Mouse (Mus musculus): ENCODE data around the gene Zfp974.
"Not testable (repeated sequence)": the region's sequence is repeated elsewhere in the genome, so short reads cannot be mapped to it uniquely, and the experiment has no call there.

Gene Zfp974

DNA sequence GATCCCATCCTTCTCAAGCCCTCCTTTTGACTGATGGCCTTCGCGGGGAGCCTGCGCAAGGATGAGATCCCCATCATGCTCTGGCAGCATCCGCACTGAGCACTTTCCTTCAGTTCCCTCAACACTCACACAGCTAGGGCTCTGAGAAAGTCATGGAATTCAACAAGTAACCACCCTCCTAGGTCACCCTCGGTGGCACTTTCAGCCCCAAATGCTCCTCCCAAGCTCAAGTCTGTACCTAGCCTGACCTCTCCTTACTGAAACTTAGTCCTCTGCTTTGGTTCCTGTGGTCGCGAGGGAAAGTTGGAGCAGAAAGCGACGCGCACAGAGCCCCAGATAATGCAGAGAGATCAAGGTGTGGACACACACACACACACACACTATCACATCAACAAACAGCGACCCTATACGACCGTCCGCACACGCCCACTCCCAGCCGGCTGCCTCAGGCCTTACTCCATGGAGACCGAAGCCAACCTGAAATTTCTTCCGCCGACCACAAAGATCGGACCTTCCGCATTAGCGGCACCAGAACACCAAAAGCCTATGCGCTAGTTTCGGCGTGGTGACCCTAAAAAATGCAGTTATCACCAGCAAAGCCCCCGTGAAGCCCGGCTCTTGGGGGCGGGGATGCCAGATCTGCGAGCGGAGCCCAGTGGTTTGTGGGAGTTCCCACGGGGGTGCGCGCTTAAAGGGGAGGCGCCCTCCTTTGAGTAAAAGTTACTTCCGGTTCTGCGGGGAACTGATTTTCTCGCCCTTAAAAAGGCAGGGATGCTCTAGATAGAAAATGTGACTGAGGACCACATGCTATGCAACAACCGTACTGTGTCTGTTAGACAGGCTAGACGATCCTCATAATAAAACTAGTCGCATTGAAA, at the start of gene Zfp974:
Gene Zfp974 (minus strand): TSS at position 643 of the 878 bp plus-strand sequence.
- peak; percentile 62 for DNase-seq (ENCODE audit: low read depth, low spot score)

DNA sequence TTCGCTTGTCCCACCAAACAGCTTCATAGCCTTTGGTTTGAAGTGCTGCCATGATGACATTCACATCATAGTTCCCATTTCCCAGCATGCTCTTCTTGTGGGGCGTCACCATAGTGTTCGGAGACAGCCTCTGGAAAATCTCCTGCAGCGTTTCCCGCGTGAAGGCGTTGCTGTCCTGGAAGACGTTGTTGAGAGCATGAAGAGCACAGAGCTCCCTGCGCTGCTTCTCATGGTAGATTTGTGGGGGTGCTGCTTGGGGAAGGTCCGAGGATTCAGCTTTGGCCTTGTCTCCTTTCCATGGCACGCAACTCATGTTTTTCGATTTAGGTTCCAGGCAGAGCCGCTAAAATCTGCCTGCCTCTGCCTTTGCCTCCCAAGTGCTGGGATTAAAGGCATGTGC, 20.2 kb upstream of the Zfp974 start:
- not testable (repeated sequence) for DNase-seq (ENCODE audit: low read depth, low spot score)

DNA sequence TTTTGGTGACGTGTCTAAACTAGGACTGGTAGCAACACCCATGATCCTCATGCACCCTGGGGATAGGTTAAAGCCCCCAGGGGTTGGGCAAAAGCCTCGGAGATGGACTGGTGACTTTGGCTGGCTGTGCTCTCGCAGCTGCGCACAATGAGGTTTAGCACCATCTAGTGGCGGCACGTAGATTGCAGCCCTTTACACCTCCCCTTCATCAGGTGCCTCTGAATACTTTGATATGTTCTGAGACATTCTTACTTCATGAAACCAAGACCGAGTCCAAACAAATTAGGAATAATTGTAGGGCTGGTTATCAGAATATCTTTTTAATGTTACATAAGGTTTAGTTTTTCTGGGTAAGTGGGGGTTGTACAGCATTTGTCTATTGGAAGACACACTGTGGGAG, 12.6 kb upstream of the Zfp974 start:
- not testable (repeated sequence) for DNase-seq (ENCODE audit: low read depth, low spot score)

DNA sequence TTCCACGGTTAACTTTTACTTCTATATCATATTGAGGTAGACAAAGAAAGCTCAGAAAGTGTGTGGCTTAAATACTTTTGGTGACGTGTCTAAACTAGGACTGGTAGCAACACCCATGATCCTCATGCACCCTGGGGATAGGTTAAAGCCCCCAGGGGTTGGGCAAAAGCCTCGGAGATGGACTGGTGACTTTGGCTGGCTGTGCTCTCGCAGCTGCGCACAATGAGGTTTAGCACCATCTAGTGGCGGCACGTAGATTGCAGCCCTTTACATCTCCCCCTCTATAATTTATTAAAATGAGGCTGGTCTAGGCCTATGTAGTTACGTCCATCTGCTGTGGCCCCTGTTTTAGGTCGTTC, 4.5 kb upstream of the Zfp974 start:
- DNase-seq (ENCODE audit: low read depth, low spot score) = not testable (repeated sequence)

DNA sequence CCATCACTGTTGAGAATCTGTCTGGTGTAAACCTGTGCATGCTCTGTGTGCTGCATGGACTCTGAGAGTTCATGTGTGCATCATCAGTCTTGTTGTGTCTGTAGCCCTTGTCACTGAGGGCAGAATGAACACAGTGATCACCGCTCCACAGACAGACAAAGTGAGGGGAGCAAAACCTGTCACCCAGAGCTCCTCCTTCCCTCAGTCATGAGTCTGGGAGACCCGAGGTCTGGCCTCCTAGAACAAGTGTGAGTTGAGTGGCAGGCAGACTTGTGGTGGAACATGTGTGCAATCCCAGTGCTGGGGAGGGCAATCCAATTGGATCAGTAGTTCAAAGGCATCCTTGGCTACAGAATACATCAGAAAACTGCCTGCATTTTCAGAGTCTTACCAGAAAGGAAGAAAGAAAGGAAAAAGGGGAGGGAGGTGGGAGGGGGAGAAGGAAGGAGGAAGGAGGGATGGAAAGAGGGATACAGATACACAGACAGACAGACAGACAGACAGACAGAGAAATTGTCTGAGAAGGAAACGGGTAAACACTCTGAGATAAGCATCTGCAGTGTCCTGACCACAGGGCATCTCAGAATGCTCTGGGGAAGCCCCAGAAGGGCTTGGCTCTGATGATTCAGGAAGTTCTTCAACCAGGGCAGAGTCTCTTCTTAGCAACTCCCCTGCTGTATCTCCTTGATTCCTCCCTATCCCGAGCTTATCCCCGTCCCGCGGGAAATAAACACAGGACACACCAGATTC, 4.0 kb upstream of the Zfp974 start:
- DNase-seq (ENCODE audit: low read depth, low spot score) = no peak

DNA sequence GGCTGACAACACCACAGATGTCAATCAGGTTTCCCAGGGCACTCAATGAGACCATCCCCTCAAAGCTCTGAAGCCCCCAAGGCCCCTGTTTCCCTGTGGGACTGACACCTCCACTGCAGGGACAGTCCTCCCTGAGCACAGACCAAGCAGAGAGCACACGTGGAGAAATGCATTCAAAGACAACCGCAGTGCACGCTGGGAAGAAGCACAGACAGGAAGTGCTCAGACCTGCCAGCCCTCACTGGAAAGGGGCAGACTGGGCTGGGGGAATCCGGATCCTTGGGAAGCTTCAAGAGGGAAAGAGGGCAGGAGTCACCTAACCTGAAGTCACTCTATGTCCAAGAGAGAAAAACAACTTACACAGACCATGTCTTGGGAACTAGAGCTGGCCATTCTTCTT, 2.2 kb downstream of the Zfp974 start:
- not testable (repeated sequence) for DNase-seq (ENCODE audit: low read depth, low spot score)

DNA sequence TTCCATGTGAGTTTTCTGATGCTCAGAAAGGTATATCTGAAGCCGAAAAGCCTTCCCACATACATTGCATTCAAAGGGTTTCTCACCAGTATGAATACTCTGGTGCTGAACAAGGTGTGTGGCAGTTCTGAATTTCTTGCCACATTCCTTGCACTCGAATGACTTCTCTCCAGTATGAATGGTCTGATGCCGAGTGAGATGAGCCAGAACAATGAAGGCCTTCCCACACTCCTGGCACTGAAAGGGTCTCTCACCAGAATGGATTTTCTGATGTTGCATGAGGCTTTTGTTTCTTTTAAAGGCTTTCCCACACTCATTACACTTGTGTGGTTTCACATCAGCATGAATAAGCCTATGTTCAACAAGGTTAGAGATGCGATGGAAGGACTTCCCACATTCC, 18.3 kb downstream of the Zfp974 start:
- DNase-seq (ENCODE audit: low read depth, low spot score) = not testable (repeated sequence)

DNA sequence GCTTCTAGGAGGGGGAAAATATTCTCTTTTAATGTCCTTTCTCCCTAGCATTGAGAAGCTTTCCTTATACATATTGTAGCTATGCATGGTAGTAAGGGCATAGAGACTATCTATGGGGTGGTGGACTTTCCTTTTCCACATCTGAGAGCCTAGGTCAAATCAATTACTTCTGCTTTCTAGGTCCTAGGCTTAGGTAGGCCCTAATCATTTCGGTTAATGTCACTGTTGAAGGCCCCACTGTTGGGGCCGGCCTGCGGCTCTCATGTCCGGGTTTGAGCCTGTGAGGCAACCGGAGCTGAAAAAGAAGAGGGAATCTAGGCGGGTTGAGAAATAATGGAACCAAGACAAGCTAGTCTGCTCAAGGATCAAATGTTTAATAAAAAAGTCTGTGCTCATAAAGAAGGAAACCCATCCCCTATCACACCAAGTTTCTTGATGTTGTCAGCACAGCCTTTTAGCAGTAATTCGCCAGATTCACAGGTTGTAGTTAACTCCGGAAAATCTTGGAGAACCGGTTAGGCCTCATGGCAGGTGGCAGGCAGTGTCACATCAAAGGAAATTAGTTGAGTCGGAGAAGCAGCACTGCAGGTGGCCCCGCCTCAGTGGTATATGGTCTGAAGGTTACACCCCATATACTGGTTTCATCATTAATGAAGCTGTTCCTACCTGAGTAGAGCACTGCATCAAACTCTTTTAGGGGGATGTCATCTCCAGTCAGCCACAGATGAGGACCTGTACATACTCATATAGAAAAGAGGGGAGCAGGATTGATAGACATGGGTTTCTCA, 24.0 kb downstream of the Zfp974 start:
- DNase-seq (ENCODE audit: low read depth, low spot score) = no peak

DNA sequence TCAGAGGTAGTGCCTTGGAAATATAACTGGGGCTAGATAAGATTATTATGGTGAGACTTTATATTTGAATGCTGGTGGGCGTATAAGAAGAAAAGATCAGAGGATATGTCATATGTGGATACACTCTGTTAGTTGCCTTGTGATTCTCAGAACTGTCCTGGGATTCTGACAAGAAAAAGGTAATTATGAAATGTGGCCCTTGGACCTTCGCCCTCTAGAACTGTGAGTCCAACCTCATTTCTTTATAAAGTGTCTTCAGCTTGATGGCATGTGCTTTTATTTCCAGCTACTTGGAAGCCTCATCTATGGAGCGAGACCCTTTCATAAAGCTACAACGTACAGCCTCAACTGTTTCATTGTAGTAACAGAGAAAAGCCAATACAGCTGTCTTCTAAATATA, 28.7 kb downstream of the Zfp974 start:
- DNase-seq (ENCODE audit: low read depth, low spot score) = no peak

DNA sequence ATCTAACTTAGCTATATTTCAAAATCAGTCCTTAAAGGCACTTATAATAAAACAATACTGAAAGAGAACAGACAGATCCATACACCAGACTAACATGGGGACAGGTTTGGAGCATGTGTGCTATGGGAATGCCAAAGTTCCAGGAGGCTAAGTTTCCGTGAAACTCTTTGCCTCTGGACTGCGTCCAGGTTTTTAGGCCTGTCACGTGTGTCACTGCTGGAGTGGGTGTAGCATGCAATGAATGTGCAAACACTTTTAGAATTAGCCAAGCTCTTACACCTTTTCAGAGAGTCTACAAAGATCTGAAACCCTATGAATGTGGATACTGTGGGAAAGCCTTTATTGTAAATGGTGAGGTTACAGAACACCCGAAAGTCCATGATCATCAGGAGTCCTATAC, 47.5 kb downstream of the Zfp974 start:
- no peak for DNase-seq (ENCODE audit: low read depth, low spot score)

DNA sequence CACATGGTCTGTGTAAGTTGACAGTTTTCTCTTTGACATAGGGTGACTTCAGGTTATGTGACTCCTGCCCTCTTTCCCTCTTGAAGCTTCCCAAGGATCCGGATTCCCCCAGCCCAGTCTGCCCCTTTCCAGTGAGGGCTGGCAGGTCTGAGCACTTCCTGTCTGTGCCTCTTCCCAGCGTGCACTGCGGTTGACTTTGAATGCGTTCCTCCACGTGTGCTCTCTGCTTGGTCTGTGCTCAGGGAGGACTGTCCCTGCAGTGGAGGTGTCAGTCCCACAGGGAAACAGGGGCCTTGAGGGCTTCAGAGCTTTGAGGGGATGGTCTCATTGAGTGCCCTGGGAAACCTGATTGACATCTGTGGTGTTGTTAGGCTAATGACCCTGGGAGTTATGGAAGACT, 66.7 kb downstream of the Zfp974 start:
- not testable (repeated sequence) for DNase-seq (ENCODE audit: low read depth, low spot score)

DNA sequence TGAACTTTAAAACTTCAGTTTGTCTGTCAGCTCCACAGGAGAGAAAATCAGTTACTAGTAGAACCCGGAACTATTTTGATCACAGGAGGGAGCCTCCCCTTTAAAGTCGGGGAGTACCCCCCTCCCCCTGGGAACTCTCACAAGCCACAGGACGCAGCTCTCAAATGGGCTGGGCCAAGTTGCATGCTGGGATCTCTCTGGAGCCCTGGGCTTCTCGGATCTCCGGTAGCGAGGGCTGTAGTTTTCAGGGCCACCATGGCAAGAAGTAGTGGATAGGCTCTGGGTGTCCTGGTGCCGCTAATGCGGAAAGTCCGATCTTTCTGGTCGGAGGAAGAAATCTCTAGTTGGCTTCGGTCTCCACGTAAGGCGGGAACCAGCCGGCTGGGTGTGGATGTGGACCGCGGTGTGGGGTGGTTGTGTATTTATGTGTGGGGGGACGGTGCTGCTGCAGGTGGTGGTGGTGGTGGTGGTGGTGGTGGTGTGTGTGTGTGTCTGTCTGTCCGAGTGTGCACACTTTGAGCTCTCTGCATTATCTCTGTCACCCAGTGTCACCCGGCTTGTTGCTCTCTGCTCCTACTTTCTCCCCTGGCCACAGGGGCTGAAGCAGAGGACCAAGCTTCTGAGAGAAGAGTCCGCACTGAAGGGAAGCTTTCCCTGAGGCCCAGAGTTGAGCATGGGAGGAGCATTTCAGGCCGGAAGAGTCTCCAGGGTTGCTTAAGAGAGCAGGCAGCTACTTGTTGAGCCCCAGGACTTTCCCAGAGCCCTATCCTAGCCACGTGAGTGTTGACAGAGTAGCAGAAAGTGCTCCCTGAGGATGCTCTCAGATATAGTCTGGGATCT, 68.6 kb downstream of the Zfp974 start:
- DNase-seq (ENCODE audit: low read depth, low spot score) = no peak

DNA sequence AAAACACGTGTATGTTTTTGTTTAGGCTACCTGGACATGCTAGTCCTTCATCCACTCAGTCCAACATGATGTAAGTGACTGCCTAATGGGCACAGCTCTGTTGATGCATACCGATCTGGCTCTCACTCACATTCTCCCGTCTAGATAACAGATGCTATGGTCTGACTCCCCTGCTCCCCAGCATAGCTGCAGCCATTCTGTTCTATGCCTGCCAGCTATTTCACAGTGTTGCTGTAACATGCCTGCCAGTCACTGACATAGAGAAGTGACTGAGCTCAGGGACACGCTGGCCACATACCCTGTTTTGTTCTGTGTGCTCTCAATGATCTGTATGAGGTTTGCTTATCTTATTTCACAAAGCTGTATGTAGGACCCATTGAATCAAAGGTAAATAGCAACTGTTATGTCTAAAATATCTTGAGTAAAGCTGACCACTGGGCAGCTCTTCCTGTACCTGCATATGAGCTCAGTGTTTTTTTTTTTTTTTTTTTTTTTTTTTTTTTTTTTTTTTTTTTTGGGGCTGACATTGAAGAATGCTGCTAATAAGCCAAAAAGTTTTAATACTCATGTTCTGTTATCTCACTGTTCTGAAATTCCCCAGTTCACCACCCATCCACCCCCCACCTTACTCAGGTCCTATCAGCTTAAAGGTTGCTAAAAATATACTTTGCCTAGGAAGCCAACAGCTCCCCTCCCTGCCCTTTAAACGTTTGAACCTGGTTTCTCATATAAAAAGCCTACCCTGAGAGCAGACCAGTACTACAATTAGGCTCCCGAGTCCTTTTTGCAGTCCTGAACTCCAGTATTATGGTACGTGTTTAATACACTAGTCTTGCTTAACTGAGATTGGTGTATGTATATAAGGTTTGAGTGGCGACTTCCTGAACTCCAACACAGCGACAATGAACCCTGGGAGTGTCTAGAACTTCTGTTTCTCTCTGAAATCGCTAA, 69.7 kb downstream of the Zfp974 start:
- no peak for DNase-seq (ENCODE audit: low read depth, low spot score)
